Mouse (Mus musculus) gastrocnemius, postnatal 14 days (tissue): ENCODE data around the gene Rgs5. TPM values are rescaled to one million over a fixed set of nuclear protein-coding genes. Genes with fewer than 3 reads are reported as not detected.

Experiments used
- DNase-seq: peaks from one replicate; pipeline ENCODE4 v3.0.0; 2021; ENCODE audit warnings: mixed read lengths
- intact Hi-C: fragments of 180-260 bp; cut with DNase I; formaldehyde crosslinking; loops from one replicate; pipeline ENCODE4 v1.15.1; 2025; ENCODE audit warnings: low total_unique reads
- total RNA-seq, 2 experiments: library from RNA; stranded (reverse); gene quantifications; 2 replicates each; pipeline ENCODE4 v1.2.3; 2021

The Rgs5 gene
- total RNA-seq, 2 experiments from 2014 or later = 213 to 234 TPM

- DNase-seq = no peak
- intact Hi-C loops = no loop called here
Observed at GRCm38 (mm10) chr1:169699184-169699583, 43.9 kb downstream of the Rgs5 start.

- intact Hi-C loops = loop anchor here (1.0 kb wide), 1 partner anchor 17 kb away; no protein-coding TSS in a partner anchor
- no peak for DNase-seq
Observed at GRCm38 (mm10) chr1:169704395-169705087, 49.2 kb downstream of the Rgs5 start.

- no peak for DNase-seq
- intact Hi-C loops = loop anchor here (1.0 kb wide), 1 partner anchor 18 kb away; no protein-coding TSS in a partner anchor
Observed at GRCm38 (mm10) chr1:169721836-169722235, 66.5 kb downstream of the Rgs5 start.

GRCm38 (mm10) chr1:169726319-169726718, 71.0 kb downstream of the Rgs5 start:
- no peak for DNase-seq
- intact Hi-C loops = no loop called here

- intact Hi-C loops = no loop called here
- no peak for DNase-seq
Observed at GRCm38 (mm10) chr1:169730599-169731100, 75.3 kb downstream of the Rgs5 start.

- no peak for DNase-seq
- intact Hi-C loops = no loop called here
Observed at GRCm38 (mm10) chr1:169736139-169736538, 80.8 kb downstream of the Rgs5 start.

GRCm38 (mm10) chr1:169737231-169737630, 81.9 kb downstream of the Rgs5 start:
- no peak for DNase-seq
- intact Hi-C loops = no loop called here

GRCm38 (mm10) chr1:169741147-169741546, 85.8 kb downstream of the Rgs5 start:
- no peak for DNase-seq
- intact Hi-C loops = no loop called here

Other genes with a start within 250 kb of the Rgs5 start
- 1 to 10 TPM; 3.0 to 3.9 TPM for gene Nuf2, start 124.0 kb upstream of the Rgs5 start, total RNA-seq
- gene Rgs4, start 92.1 kb downstream of the Rgs5 start, total RNA-seq = 1 to 10 TPM; 8.4 to 9.1 TPM